Mouse (Mus musculus) kidney, postnatal 10 days (tissue): ENCODE data around the gene Taok3.

ENCODE experiments used
- DNase-seq: peaks from one replicate; pipeline ENCODE4 v3.0.0; 2021; ENCODE audit warnings: mixed read lengths

Taok3 gene

DNA sequence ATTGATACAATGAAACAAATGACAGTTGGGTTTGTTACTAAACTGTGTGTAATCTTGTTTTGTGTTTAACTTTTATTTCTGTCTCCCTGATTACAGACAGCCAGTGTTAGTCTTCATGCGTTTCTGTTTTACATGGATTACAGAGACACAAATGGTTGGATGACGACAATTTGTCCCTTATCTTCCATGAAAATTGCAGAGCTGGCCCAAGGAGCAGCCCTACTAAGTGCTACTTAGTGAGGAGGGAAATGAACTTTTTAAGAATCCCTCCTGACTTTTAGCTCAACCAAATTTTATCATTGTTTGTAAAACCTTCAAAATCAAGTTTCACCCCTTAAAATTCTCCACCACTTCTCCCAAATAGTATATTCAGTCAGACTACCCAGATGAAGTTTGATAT, 1.7 kb upstream of the Taok3 start:
- no peak for DNase-seq

DNA sequence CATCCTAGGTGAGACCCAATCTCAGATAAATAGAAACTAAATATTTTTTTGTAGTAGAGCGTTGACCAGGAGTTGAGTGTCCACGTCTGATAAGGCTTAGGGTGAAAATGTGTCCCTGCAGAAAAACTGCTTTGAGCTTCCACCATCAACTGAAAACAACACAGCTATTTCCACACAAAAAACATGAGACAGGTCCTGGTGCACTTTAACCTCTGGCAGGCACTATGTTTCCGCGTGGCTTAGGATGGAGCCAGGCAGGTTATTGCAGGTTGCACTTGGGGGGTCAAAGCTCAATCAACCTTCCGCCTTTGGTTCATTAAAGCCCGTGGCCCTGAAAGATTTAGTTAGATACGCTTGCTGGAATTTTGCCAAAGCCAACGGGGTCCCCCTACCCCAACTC, 1.1 kb upstream of the Taok3 start:
- peak; percentile 62 for DNase-seq

DNA sequence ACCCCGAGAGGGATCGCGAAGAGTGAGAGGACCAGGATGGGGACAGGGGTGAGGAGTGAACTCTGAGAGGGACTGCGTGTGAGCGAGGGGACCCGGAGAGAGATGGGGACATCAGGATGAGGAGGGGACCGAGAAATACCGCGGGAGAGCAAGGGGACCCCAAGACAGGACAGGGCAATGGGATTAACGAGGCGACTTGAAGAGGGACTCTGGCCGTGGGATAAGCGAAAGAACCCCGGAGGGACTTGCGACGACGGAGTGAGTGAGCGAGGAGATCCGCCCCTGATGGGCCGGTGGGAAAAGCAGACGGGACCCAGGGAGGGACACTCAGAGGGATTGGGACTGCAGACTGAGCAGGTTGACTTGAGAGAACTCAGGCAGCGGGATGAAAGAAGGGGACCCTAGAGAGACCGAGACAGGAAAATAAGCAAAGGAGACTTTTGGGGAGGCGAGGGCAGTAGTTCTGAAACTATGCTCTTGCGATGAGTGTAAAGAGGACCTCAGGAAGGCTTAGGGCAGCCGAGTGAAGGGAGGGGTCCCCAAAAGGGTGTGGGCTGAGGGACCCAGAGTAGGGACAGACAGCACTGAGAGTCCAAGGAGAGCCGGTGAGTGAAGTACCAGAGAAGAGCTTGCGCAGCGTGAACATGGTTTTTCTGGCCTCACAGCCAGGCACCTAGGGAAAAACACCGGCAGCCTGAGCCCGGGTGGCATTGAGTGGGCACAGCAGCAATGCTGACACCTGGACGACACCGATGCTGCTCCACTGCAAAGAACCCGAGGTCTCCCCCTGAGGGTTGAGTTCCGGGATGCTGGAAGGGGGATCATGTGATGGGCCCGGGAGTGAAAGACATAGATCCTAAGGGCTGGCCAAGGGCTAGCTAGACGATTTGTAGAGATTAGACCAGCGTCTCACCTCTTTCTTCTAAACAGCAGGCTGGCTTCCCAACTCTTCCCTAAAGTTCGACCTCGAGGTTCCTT, 849 bp downstream of the Taok3 start:
- DNase-seq = peak; percentile 40

DNA sequence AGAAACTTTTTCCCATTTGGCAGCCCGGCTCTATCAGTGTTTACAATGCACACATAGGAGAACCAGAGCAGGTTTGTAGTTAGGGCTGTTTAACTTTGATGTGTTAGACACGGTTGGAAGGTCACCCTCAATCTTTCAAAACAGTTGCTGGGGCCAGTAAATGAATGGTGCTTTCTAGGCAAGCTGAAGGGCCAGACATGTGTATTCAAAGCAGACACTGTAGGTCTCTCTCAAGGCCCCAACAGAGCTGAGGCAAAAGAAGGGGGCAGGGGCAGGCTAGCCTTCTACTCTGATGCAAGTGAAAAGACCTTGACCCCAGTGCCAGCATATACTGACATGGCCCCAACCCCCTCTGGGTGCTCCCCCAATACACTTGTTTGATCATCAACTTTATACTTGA, 1.7 kb downstream of the Taok3 start:
- no peak for DNase-seq

DNA sequence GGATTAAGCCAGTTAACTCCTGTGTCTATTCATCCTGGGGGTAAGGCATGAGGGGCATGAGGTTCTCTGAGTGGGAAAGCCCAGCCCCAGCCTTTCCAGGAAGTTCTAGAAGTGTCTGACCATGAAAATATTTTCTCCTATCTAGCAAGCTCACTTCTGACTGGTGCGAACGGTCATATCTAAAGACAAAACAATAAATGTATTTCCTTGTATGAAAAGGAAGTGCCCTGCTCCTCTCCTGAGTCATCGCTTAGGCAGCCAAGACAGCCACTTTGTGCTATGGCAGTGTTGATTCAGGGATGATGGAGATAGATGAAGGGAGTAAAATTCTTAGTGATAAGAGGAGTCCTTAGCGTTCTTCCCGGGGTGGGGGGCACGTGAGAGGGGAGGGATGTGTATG, 3.2 kb downstream of the Taok3 start:
- DNase-seq = no peak

DNA sequence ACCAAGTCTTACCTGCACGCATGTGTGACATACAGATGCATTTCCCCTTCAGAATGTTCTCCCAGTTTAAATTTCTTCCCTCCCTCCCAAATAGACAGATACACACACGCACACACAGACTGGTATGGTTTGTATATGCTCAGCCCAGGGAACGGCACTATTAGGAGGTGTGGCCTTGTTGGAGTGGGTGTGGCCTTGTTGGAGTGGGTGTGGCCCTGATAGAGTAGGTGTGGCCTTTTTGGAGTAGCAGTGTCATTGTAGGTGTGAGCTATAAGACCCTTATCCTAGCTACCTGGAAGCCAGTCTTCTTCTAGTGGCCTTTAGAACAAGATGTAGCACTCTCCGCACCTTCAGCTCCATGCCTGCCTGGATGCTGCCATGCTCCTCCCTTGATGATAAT, 3.9 kb downstream of the Taok3 start:
- no peak for DNase-seq

DNA sequence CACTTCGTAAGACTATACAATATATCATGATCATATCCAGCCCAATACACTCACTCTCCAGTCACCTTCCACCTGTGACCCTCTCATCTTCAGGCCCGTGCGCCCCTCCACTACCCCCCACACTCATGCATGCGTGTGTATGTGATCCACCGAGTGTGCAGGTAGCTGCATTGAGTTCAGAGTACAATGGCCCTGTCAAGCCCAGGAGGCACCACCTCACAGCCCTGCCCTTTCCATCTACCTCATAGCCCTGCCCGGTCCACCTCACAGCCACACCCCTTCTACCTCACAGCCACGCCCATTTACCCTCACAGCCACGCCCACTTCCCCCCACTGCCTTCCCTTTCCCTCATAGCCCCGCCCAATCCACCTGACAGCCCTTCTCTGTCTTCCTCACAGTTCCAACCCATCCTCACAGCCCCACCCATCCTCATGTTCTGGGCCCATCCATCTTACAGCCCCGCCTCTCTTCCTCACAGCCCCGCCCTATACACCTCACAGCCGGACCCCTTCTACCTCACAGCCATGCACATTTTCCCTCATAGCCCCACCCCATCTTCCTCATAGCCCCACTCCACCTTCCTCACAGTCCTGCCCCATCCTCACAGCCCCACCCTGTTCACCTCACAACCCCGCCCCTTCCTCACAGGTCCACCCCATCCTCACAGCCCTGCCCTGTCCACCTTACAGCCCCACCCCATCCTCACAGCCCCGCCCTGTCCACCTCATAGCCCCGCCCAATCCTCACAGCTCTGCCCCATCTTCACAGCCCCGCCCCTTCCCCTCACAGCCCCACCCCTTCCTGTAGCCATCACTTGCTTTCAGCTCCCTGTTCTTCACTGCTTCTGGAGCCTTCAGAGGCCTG, 5.8 kb downstream of the Taok3 start:
- DNase-seq = no peak

DNA sequence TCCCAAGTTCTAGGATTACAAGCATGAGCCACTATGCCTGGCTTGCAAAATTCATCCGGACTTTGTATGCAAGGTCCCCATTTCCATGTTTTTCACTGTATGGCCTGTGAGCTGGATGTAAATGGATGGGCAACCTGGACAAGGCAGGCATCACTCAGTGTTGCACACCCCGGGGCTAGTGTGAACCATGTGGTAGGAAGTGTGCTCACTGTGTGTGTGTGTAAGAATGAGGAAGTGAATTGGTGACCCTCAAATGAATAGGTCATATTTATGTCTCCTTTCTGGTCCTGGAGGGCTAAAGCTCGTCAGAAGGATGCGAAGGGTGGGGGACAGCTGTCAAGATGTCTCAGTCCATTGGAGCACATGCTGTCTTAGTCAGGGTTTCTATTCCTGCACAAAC, 7.1 kb downstream of the Taok3 start:
- DNase-seq = no peak

DNA sequence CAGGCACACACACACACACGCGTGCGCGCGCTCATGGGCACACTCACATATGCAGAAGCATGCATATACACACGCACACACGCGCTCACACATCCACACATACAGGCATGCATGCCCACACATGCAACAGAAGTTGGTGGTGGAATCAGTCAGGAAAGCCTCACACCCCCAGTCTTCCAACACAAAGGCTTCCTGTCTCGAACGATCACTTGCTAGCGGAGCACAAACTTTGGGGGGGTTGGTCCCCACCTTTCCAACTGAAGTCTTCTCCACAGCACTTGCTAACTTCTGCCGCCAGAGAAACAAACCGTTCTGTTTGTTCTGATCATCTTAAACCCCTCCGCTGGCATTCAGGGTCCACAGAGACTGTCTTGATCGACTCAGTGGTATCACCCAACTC, 10.8 kb downstream of the Taok3 start:
- no peak for DNase-seq

DNA sequence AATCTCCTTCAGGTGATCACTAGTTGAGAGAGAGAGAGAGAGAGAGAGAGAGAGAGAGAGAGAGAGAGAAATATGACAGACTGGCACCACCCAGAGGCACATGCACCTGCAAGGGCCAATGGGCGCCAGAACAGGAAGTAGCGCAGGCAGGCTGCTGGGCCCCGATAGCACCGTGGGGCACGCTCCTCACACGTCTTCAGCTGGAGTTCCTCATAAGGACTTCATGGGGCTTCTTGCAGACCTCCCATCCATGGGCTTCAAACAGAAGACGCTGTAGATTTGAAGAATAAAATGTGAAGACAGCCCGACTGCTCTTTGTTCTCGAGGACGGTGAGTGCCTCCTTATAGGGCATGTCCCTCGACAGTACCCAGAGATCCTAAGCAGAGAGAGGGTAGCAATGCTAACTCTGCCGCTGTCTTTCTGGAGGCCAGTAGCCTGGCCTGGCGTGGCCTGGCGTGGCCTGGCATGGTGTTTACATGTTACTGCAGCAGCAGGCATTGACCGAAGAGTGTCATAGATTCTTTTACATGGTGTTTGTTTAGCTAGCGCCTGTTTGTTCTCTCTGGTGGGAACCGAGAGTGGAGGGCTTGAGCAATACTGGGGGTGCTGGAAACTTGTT, 13.6 kb downstream of the Taok3 start:
- DNase-seq = no peak

DNA sequence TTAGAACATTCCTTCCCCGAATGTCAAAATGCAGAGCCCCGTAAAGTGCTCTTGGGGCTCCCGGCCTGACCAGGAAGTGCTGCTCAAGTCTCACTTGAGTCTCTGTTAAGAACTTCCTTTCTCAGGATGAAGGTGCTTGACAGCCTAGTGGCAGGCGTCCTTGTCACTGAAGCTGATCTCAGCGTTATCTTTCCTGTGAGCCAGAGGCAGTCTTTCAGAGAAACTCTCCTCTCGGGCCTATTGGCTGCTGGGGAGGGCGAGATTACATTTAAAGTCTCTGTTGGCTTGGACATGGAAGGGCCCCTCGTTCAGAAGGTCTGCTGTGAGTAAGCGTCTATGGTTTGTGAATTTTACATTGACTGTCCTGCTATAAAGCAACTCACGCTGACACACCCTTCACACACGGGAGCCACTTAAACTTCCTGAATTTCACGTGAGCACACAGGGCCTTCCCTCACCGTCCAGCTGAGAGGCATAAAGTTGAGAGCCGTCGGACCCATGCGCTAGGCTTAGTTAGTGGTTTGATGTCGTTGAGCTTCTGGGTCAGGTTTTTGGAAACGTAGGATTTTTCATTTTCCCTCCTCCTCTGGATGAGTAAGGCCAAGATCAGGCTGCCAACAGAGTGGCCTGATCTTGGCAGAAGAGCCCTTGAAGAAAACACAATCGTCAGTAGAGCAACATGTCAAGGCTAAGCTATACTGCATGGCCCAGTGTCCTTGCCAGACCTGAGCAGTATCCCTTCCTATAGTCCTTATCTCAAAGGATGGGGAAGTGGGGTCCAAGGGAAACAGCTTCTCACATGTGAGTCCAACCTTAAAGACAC, 14.3 kb downstream of the Taok3 start:
- DNase-seq = no peak

DNA sequence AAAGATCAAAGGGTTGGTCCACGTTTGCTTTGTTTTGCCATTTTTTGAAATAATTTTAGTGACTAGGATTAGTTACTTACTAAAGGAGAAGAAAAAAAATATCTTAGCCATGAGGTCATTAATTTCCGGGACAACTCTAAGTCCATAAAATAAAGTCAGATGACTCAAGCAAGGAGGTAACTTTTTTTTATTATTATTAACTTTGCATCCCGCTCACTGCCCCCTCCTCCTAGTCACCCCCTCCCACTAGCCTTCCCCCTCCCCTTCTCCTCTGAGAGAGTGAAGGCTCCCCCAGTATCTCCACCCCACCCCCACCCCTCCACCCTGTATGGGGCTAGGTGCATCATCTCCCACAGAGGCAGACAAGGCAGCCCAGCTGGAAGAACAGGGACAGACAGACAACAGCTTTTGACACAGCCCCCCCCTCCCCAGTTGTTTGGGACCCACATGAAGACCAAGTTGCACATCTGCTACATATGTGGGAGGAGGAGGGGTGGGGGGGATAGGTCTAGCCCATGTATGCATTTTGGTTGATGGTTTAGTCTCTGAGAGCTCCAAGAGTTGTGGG, 15.0 kb downstream of the Taok3 start:
- DNase-seq = no peak

DNA sequence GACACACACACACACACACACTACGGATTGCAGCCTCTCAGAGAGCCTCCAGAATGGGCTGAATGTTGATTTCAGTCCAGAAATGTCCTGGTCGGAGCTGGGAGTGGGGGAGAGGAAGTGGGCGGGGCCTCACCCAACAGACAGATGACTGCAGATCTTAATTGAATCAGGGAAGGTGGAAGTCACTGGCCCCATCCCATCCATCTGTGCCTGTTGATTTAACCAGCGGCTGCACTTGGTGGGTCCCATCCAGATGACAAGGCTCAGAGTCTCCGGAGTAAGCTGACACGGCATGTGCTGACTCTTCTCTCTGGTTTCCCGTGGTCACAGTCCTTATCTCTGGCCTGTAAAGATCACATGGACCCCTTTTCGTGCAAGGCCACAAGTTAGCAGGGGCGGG, 15.9 kb downstream of the Taok3 start:
- DNase-seq = peak; percentile 84

DNA sequence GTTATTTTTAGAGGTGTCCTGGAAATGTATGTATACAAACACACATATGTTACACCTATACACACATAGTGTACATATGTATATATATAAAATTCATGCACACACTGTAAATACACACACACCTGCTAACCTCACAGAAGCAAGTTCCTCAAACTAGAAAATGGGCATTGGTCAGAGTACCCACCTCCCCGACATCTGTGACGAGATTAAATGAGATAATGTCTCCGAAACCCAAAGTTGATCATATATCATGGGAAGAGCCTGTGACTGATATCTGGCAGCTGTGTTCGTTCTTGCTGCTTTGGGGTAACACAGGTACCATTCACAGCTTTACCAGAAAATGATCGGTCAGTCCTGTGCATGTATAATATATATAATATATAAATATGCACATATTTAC, 16.6 kb downstream of the Taok3 start:
- no peak for DNase-seq

DNA sequence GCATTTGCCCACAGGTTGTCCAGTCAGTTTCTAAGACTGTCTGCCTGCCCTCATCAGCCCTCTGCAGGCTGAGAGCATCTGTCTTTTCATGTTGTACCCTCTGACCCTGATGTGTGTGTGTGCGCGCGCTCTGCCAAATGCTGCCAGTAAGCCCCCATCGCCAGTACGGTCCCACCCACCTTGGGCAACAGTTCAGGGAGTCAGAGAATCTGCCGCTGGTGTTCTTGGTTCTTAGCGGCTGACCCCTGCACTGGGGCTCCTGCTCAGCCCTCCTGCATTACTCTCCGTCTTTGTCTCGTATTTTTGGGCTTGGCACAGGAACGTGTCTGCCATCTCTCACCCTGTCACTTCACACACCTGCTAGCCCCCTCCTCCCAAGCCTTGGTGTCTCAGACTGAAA, 17.1 kb downstream of the Taok3 start:
- peak; percentile 19 for DNase-seq

DNA sequence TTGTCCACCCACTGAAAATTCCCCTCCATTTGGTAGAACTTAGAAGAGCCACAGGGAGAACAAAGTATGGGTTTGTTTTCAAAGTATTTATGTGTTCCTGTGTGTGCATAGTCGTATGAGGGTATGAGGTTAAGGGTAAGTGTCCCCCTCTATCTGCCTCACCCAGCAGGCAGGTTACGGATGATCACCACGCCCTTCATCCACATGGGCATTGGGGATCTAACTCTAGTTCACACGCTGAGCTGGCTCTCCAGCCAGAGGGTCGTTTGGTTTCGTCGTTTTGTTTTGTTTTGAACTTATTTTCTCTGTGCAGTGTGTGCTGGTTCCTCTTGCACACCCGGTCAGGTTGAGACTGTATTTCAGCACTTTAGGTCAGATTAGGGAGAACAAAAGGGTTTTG, 17.7 kb downstream of the Taok3 start:
- no peak for DNase-seq

DNA sequence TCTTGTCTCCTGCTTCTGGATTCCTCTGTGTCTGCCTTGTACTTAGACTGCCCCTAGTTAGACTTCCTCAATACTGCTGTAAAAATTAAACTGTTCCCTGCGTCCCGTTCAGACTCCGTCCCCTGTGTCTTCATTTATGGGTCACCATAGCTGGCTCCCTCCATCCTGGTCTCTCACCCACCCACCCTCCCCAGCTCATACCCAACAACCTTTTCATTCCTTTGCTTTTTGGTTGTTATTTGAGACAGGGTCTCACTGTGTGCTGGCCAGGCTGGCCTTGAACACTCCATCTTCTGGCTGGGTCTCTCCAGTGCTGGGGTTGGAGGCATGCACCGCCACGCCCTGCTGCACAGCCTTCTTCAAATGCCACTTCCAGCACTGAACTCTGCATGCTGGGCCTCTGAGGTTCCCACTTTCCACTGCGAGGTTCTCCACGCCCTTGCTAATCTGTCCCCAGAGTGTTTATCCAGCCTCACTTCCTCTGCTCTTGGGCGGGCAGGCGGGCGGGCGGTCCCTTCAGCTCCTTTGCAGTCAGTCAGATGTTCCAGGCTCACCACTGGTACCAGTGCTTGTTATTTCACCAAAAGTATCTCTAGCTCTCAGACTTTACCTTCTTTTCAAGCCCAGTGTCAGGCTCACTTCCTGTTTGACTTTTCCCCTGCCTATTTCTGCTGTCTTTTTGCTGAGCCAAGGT, 18.5 kb downstream of the Taok3 start:
- peak; percentile 45 for DNase-seq

DNA sequence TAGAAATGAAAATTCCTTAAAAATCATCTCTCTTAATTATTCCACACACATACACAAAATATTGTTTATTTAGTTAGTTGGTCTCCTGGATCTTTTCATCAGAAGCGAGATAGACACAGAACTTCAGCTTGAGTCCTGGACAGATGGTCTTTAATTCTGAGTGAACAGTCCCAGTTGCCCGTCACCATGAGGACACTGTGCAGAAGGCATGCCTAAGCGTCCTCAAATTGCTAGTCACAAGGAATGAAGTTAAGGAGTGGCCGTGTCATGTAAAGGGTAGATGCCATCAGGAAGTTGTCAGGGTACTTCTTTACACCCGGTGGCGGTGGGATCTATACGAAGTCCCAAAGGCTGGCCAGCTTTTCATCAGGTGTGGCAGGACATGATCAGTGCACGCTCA, 19.9 kb downstream of the Taok3 start:
- DNase-seq = no peak

DNA sequence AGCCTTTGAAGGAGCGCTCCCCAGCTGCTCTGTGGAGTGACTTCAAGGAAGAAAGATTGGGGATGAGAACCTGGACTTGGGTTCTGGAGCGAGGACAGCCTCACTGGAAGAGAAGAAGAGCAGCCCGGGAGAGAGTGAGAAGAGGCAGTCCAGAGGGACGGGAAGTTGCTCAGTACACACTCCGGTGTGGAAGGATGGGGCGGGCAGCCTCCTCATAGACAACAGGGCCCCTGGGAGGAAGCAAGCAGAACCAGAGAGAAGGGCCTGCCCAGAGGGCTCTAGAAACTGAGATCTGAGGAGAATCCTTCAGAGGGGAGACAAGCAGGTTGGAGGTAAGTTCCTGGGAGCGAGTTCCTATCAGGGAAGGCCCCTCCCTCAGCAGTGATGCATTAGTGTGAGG, 20.4 kb downstream of the Taok3 start:
- no peak for DNase-seq

DNA sequence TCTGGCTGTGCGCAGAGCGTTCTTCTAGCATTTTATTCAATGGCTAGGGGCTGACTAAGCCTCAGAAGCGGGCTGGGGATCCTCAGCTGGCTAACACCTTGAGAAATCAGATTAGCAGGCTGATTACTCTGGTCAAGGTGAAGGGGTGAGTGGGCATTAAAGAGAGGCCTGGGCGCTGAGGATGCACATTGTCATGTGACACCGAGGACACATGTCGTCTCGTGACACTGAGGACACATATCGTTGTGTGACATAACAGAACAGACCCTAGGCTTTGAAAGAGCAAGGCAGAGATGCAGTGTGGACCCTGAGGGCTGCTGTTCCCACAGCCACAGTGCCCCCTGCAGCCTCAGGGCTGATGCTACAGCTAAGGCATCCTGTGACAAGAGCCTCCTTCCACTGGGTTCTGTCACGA, 23.8 kb downstream of the Taok3 start:
- DNase-seq = peak; percentile 67

DNA sequence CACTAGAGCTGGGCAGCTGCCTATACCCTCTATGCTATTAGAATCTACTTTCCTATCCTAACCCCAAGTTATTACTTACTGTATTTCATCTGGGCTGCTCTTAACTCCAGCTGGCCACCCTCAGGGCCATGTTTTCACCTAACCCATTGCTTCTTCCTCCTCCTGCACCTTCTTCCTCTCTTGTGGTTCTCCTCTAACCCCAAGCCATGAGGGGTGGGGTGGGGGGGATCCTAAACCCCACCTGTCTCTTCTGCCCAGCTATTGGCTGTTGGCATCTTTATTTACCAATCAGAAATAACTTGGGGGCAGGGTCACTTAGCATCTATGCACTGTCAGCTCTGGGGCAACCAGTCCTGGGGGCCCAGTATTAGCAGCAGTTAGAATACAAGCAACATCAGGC, 26.2 kb downstream of the Taok3 start:
- DNase-seq = no peak
